Mouse (Mus musculus): ENCODE measurements around the gene Ino80d.

Ino80d gene

GRCm38 (mm10) chr1:62911426-62911825 is 203.0 kb downstream of the Ino80d start:
- DNase-seq (ENCODE audit: low spot score), result no peak

GRCm38 (mm10) chr1:62909126-62909525 is 205.3 kb downstream of the Ino80d start:
- DNase-seq (ENCODE audit: low spot score), result no peak

GRCm38 (mm10) chr1:62908508-62908907 is 206.0 kb downstream of the Ino80d start:
- no peak for DNase-seq (ENCODE audit: low spot score)
